Mouse (Mus musculus) kidney, embryonic 15.5 days (tissue): ENCODE measurements at regions not wholly inside any gene's neighbourhood (a gene's known extent, or its start where the extent isn't known, plus 50 kb on each side); places are given as distances from the start of the nearest gene placed in this dataset.
A peak's percentile ranks its signal among the peaks of the same experiment; 100 is the strongest.

Experiments used
- ATAC-seq: fragments of 200-750 bp; cut with Nextera tagmentation; replicated peaks from 2 replicates; pipeline ENCODE4 v1.8.0; 2017; ENCODE audit warnings: moderate TSS enrichment; ENCODE audit not compliant: low FRiP score
- H3K27ac ChIP-seq: fragments of 300-500 bp; sonication (generic); 2 replicates; pipeline ENCODE4 v1.5.1; 2015; ENCODE audit warnings: mild to moderate bottlenecking, inconsistent platforms
- H3K27me3 ChIP-seq: fragments of 300-500 bp; sonication (generic); 2 replicates; pipeline ENCODE4 v1.6.1; 2015; ENCODE audit warnings: inconsistent platforms
- H3K36me3 ChIP-seq: fragments of 300-500 bp; sonication (generic); 2 replicates; pipeline ENCODE4 v1.6.1; 2015; ENCODE audit warnings: inconsistent platforms
- H3K4me1 ChIP-seq: fragments of 300-500 bp; sonication (generic); 2 replicates; pipeline ENCODE4 v1.6.1; 2015; ENCODE audit warnings: inconsistent platforms
- H3K4me2 ChIP-seq: fragments of 300-500 bp; sonication (generic); 2 replicates; pipeline ENCODE4 v1.6.1; 2015; ENCODE audit warnings: moderate library complexity, mild to moderate bottlenecking, inconsistent platforms
- H3K4me3 ChIP-seq: fragments of 300-500 bp; sonication (generic); replicated peaks from 2 replicates; pipeline ENCODE4 v1.5.1; 2015; ENCODE audit warnings: mild to moderate bottlenecking, inconsistent platforms
- H3K9ac ChIP-seq: fragments of 300-500 bp; sonication (generic); 2 replicates; pipeline ENCODE4 v1.6.1; 2015; ENCODE audit warnings: mild to moderate bottlenecking, inconsistent platforms
- H3K9me3 ChIP-seq: fragments of 300-500 bp; sonication (generic); replicated peaks from 2 replicates; pipeline ENCODE4 v1.6.1; 2016; ENCODE audit warnings: inconsistent platforms
- WGBS: fragments of 180-500 bp; shearing (Covaris S2); methylation state at CpG from one replicate; pipeline ENCODE4 v1.1.7; 2015; ENCODE audit warnings: mixed read lengths; 5-methylcytosine and 5-hydroxymethylcytosine counted together

DNA sequence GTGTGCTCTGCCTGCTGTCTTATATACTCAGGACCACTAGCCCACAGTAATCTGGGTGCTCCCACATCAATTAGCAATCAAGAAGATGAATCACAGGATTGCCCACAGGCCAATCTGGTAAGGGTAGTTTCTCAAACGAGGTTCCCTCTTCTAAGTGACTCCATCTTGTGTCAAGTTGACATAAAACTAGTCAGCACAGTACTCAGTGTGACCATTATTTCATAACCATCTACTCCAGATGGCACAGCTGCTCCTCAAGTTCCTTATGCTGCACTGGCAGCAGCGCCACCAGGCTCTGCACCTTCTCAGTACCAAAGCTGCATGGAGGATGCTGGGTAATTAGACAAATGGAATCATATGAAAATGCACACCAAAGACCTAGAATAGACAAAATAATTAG lies 175.6 kb upstream of the B3galt2 start:
- H3K27ac ChIP-seq: no peak overlapping the region
- H3K9ac ChIP-seq: no peak overlapping the region
- H3K27me3 ChIP-seq: no peaks in the 10 kb centered on the region
- WGBS: 66% methylated on average over 2 of the region's 2 CpGs
- H3K36me3 ChIP-seq: no peaks in the 10 kb centered on the region
- no peaks in the 10 kb centered on the region for H3K9me3 ChIP-seq
- H3K4me2 ChIP-seq: no peak overlapping the region
- no peak for ATAC-seq
- no peaks in the 10 kb centered on the region for H3K4me1 ChIP-seq
- H3K4me3 ChIP-seq: no peak overlapping the region

DNA sequence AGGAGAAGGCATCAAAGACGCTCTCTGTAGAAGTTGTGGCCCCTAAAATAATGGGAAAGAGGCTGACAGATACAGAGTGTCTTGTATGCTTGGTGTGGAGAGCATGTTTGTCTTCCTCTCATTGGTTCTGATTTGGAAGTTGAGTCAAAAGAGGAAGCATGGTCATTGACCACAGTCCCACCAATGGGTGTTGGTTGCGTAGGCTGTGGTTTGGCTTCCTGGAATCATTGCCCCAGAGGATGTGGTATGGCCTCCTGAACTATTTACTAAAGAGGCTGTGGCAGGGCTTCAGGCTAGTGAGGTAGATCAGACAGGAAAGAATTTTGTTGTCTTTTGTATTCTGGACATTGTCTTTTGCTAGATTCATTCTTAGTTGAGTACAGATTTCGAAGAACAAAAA lies 174.4 kb upstream of the B3galt2 start:
- Histone ChIP-seq H3K4me3 (no peak overlapping the region), H3K9ac (no peak overlapping the region), H3K36me3 (no peaks in the 10 kb centered on the region), H3K27ac (no peak overlapping the region), H3K27me3 (no peaks in the 10 kb centered on the region), H3K9me3 (no peaks in the 10 kb centered on the region), H3K4me2 (no peak overlapping the region), H3K4me1 (no peaks in the 10 kb centered on the region)
- no peak for ATAC-seq
- WGBS: 86% methylated on average over 3 of the region's 3 CpGs

- ATAC-seq: no peak
These were observed 165.1 kb upstream of the B3galt2 start for GRCm38 (mm10) chr1:143475329-143475728.

GRCm38 (mm10) chr1:143483345-143483744 lies 157.1 kb upstream of the B3galt2 start:
- no peaks in the 10 kb centered on the region for H3K36me3 ChIP-seq
- WGBS: 87% methylated on average over 4 of the region's 4 CpGs
- H3K4me1 ChIP-seq: no peaks in the 10 kb centered on the region
- H3K27ac ChIP-seq: no peak overlapping the region
- H3K27me3 ChIP-seq: no peaks in the 10 kb centered on the region
- no peak overlapping the region for H3K4me2 ChIP-seq
- no peak for ATAC-seq
- no peak overlapping the region for H3K4me3 ChIP-seq
- H3K9ac ChIP-seq: no peak overlapping the region
- H3K9me3 ChIP-seq: no peaks in the 10 kb centered on the region

More at GRCm38 (mm10) chr1:143475329-143475728, 165.1 kb upstream of the B3galt2 start:
- no peaks in the 10 kb centered on the region for H3K27me3 ChIP-seq
- no peaks in the 10 kb centered on the region for H3K4me1 ChIP-seq
- WGBS: 89% methylated on average over 2 of the region's 2 CpGs
- H3K9me3 ChIP-seq: no peaks in the 10 kb centered on the region
- H3K9ac ChIP-seq: no peak overlapping the region
- H3K36me3 ChIP-seq: no peaks in the 10 kb centered on the region
- H3K27ac ChIP-seq: no peak overlapping the region
- H3K4me2 ChIP-seq: no peak overlapping the region
- no peak overlapping the region for H3K4me3 ChIP-seq

- 84% methylated on average over 1 of the region's 1 CpGs for WGBS
These were observed 155.5 kb upstream of the B3galt2 start for GRCm38 (mm10) chr1:143484936-143485335.

DNA sequence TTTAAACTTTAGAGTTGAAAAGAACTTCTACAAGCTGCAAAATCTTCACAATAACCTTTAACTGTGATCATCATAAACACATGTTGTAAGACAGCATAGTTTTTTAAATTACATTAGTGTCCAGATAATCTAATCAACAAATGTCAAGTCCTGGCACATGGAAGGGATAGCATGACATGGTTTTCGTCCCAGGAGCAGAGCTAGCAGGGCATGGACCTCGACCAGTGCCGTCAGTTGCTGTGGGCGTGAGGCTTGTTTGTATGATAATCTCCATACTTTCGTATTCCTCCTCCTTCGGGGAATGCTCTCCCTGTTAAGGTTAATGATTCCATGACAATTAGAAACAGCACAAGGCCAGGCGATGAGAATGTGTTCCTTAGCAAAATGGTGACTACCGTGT lies 143.4 kb upstream of the B3galt2 start:
- Histone ChIP-seq H3K9ac (no peak overlapping the region), H3K9me3 (no peaks in the 10 kb centered on the region), H3K4me3 (no peak overlapping the region), H3K27me3 (no peaks in the 10 kb centered on the region), H3K4me2 (no peak overlapping the region), H3K4me1 (no peaks in the 10 kb centered on the region), H3K27ac (no peak overlapping the region), H3K36me3 (no peaks in the 10 kb centered on the region)
- no peak for ATAC-seq
- WGBS: 72% methylated on average over 8 of the region's 8 CpGs

More at GRCm38 (mm10) chr1:143484936-143485335, 155.5 kb upstream of the B3galt2 start:
- no peak overlapping the region for H3K9ac ChIP-seq
- no peaks in the 10 kb centered on the region for H3K36me3 ChIP-seq
- ATAC-seq: no peak
- H3K9me3 ChIP-seq: no peaks in the 10 kb centered on the region
- H3K27me3 ChIP-seq: no peaks in the 10 kb centered on the region
- H3K4me2 ChIP-seq: no peak overlapping the region
- H3K4me3 ChIP-seq: no peak overlapping the region
- no peaks in the 10 kb centered on the region for H3K4me1 ChIP-seq
- H3K27ac ChIP-seq: no peak overlapping the region

- H3K27ac ChIP-seq: peak overlapping the region; percentile 70
These were observed 136.9 kb upstream of the B3galt2 start for GRCm38 (mm10) chr1:143503436-143504065.

GRCm38 (mm10) chr1:143504066-143504440 lies 136.4 kb upstream of the B3galt2 start:
- no peak overlapping the region for H3K27ac ChIP-seq
- H3K36me3 ChIP-seq: no peaks in the 10 kb centered on the region
- no peaks in the 10 kb centered on the region for H3K27me3 ChIP-seq
- WGBS: 67% methylated on average over 3 of the region's 3 CpGs
- H3K4me3 ChIP-seq: no peak overlapping the region
- peak; percentile 84 for ATAC-seq
- no peaks in the 10 kb centered on the region for H3K4me1 ChIP-seq
- no peaks in the 10 kb centered on the region for H3K9me3 ChIP-seq
- H3K9ac ChIP-seq: no peak overlapping the region
- no peak overlapping the region for H3K4me2 ChIP-seq

More at GRCm38 (mm10) chr1:143503436-143504065, 136.9 kb upstream of the B3galt2 start:
- peak overlapping the region; percentile 21; the same call in 1 of the 2 replicates for H3K4me2 ChIP-seq
- 39% methylated on average over 11 of the region's 11 CpGs for WGBS
- H3K27me3 ChIP-seq: no peaks in the 10 kb centered on the region
- H3K36me3 ChIP-seq: no peaks in the 10 kb centered on the region
- H3K9me3 ChIP-seq: no peaks in the 10 kb centered on the region
- no peak overlapping the region for H3K9ac ChIP-seq
- no peaks in the 10 kb centered on the region for H3K4me1 ChIP-seq
- no peak overlapping the region for H3K4me3 ChIP-seq
- peak; percentile 98 for ATAC-seq

DNA sequence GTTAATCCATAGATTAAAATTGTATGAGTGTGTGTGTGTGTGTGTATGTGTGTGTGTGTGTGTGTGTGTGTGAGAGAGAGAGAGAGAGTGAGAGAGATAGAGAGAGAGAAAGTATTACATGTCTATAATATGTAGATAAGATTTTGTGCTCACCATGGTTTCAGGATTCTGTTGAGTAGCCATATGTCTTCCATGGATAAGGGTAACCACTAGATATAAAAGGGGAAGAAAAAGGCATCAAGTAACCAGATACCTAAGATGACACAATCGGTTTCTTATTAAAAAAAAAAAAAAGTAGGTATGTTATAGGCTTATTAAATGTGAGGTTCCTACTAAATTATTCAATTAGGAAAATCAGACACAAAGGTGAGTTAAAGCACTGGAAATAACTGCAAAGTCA lies 135.1 kb upstream of the B3galt2 start:
- Histone ChIP-seq H3K4me3 (no peak overlapping the region), H3K27ac (no peak overlapping the region), H3K9me3 (no peaks in the 10 kb centered on the region), H3K4me2 (no peak overlapping the region), H3K9ac (no peak overlapping the region), H3K4me1 (no peaks in the 10 kb centered on the region), H3K27me3 (no peaks in the 10 kb centered on the region), H3K36me3 (no peaks in the 10 kb centered on the region)
- whole genome bisulfite sequencing: 92% methylated on average over 1 of the region's 1 CpGs
- no peak for ATAC-seq

GRCm38 (mm10) chr1:143523831-143524521 lies 116.5 kb upstream of the B3galt2 start:
- no peak overlapping the region for H3K4me2 ChIP-seq
- H3K4me3 ChIP-seq: no peak overlapping the region
- no peaks in the 10 kb centered on the region for H3K9me3 ChIP-seq
- no peak for ATAC-seq
- no peak overlapping the region for H3K27ac ChIP-seq
- H3K36me3 ChIP-seq: no peaks in the 10 kb centered on the region
- WGBS: 76% methylated on average over 6 of the region's 6 CpGs
- no peak overlapping the region for H3K9ac ChIP-seq
- no peaks in the 10 kb centered on the region for H3K27me3 ChIP-seq
- H3K4me1 ChIP-seq: no peaks in the 10 kb centered on the region

DNA sequence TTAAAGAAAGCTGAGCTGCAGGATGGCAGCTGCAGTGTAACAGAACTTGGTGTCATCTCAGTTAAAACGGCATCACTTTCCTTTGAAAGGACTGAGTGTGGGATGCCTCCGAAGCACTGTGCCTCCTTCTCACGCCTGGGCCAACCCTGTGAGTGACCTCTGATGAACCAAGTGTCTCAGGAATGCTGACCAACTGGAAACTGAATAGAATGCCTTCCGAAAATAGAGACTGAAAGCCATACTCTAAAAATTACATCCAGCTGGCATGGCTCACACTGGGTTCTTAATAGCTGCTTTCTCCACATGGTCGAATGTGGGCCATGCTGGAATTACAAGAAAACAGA lies 116.0 kb upstream of the B3galt2 start:
- Histone ChIP-seq H3K9ac (no peak overlapping the region), H3K9me3 (no peaks in the 10 kb centered on the region), H3K4me1 (no peaks in the 10 kb centered on the region), H3K36me3 (no peaks in the 10 kb centered on the region), H3K27ac (no peak overlapping the region), H3K4me3 (no peak overlapping the region), H3K27me3 (no peaks in the 10 kb centered on the region), H3K4me2 (no peak overlapping the region)
- ATAC-seq: 0 out of 2 replicates have a peak, but pooled peaks have one; percentile 29
- WGBS: 31% methylated on average over 5 of the region's 5 CpGs

DNA sequence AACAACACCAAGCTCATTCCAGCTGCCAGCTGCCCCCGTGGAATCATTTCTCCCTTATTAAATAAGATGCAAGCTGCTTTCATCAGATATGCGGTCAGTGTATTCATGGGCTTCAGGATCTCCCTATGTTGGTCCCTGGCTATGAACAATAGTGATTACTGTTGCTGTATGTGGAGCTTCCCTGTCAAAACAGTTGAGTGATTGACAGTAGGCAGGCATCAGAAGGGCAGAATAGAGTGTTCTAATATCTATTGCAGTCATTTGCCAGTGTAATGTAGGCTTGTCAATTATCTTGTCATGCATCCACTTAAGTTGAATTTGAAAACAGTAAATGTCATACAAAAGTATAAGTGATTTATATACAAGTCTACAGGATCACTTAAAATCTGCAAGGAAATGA lies 100.2 kb upstream of the B3galt2 start:
- Histone ChIP-seq H3K4me3 (no peak overlapping the region), H3K4me1 (no peaks in the 10 kb centered on the region), H3K9me3 (no peaks in the 10 kb centered on the region), H3K4me2 (no peak overlapping the region), H3K36me3 (no peaks in the 10 kb centered on the region), H3K27me3 (no peaks in the 10 kb centered on the region), H3K9ac (no peak overlapping the region), H3K27ac (no peak overlapping the region)
- WGBS: 92% methylated on average over 2 of the region's 2 CpGs
- no peak for ATAC-seq

GRCm38 (mm10) chr1:143540701-143541100 lies 99.8 kb upstream of the B3galt2 start:
- Histone ChIP-seq H3K4me1 (no peaks in the 10 kb centered on the region), H3K36me3 (no peaks in the 10 kb centered on the region), H3K4me3 (no peak overlapping the region), H3K9ac (no peak overlapping the region), H3K4me2 (no peak overlapping the region), H3K9me3 (no peaks in the 10 kb centered on the region), H3K27ac (no peak overlapping the region), H3K27me3 (no peaks in the 10 kb centered on the region)
- 61% methylated on average over 3 of the region's 3 CpGs for WGBS
- no peak for ATAC-seq
